Mouse (Mus musculus): ENCODE data around the gene Pnmal2.
"Not testable (repeated sequence)": the region's sequence is repeated elsewhere in the genome, so short reads cannot be mapped to it uniquely, and the experiment has no call there.

Gene Pnmal2

GRCm38 (mm10) chr7:16946441-16947348, 2.2 kb downstream of the Pnmal2 start:
- peak; percentile 35 for DNase-seq

DNA sequence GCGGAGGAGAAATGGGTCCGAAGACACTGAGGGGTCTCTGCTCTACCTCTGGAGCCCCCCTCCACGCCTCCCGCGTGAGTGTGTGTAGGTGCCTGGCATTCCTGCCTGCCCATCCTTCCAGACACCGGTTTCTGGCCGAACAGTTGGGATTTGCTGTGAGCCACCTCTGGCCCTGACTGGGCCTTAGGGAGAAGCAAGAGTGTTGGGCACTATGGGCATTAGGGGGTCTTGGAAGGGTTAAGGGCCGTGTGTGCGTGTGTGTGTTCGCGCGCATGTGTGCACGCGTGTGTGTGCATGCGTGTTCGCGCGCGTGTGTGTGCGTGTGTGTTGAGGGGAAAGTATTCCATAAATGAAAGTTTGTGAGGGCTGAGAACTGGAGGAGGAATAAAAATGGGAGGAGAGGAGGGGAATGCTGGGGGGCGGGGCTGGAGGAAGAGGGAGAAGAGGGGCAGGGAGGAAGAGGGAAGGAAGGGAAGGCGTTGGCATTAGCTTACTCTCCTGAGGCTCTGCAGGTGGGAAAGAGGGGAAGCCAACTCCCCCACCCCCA, 2.9 kb downstream of the Pnmal2 start:
- no peak for DNase-seq

DNA sequence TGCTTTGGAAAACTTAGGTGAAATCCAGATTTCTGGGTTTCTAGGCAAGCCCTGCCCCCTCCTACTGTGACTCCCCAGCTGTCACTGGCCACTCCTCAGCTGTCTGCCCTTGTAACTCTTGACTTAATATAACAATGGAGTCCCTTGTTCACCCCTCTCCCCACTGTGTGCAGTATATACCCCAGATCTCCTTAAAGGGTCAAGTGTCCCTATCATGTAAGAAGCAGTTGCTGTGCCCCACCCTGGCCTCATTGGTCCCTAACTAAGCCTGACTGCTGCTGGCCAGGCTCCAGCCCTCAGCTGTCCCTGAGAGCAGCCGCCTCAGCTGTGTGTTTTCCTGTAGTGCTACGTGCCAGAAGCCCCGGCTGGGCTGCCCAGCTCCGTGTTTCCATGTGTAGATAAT, 3.5 kb downstream of the Pnmal2 start:
- DNase-seq = no peak

- no peak for DNase-seq
These were observed 4.5 kb downstream of the Pnmal2 start for GRCm38 (mm10) chr7:16948923-16949458.

DNA sequence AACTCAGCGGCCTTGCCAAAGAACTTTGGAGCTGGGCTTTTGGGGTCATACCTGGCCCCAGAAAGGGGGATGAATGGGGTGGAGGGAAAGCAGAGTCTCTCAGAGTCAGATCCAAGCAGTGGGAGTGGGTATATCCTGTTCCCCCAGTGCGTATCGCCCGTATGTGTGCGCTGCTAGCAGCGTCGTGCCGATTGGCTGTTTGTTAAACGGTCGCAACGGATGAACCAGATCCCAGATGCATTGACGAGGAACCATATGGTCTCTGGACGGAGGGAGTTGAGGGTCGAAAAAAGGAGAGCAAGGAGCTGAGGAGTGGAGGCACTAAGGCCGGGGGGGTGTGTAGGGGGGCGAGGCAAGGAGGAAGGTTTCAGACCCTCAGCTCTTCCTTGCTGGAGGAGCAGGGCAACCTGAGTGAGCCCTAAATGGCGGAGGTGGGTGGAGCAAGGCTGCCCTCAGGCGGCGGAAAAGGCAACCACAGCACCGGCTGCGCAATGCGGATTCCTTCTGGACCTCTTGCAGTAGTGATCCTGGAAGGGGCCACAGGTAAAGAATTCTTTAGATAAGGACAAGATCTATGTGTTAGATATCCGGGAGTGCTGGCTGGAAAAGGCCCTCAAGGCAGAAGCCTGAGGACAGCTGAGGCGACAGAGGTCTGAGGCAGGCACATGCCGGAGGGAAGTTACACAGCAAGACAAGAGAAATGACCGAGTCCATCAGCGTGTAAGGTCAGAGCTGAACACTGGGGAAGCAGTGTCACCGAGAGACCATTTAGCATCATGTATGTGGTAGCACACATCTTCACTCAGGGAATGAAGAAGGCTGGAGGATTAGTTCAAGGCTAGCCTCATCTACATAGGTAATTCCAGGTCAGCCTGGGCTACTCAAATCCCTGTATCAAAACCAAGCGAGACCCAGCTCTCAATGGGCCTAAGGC, 5.7 kb downstream of the Pnmal2 start:
- DNase-seq = peak; percentile 91

DNA sequence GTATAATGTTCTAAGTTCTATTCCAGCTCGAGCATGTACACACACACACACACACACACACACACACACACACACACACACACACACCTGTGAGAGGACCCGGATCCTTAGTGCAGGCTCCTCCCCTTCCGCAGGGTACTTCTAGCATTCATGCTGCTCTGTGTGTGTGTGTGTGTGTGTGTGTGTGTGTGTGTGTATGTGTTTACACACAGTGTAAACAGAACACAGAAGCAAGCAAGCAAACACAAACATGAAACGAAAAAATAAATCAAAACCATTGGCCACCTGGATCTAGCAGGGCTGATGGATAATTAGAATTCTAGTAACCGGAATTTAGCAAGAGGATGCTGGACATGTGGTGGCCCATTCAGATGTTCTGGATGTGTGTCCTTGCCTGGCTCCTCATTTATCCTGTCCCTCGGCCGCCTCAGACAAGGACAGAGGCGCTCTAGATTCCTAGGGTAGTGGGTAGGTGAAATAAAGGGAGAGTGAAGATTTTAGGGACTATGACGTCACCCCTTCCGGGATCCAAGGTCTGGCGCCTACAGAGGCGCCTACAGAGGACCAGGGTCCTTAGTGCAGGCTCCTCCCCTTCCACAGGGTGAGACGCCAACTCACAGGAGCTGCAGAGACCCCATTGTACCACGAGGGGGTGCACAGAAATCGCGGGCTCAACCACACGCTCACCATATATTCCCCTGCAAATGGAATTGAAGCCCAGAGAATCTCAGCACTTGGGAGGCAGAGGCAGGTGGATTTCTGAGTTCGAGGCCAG, 6.6 kb downstream of the Pnmal2 start:
- DNase-seq = peak; percentile 87

DNA sequence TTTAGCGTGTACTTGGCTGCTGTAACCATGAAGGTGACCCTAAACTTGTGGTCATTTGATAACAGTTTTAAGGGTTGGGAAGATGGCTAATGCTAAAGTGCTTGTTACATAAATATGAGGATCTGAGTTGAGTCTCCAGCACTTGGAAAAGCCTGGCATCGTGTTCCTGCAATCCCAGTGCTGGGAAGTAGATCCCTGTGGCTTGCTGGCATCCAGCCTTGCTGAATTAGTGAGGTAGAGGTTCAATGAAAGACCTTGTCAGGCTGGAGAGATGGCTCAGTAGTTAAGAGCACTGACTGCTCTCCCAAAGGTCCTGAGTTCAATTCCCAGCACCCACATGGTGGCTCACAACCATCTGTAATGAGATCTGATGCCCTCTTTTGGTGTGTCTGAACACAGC, 9.3 kb downstream of the Pnmal2 start:
- not testable (repeated sequence) for DNase-seq

GRCm38 (mm10) chr7:16955712-16956111, 11.2 kb downstream of the Pnmal2 start:
- DNase-seq = no peak

- no peak for DNase-seq
These were observed 12.2 kb downstream of the Pnmal2 start for GRCm38 (mm10) chr7:16956410-16957265.

DNA sequence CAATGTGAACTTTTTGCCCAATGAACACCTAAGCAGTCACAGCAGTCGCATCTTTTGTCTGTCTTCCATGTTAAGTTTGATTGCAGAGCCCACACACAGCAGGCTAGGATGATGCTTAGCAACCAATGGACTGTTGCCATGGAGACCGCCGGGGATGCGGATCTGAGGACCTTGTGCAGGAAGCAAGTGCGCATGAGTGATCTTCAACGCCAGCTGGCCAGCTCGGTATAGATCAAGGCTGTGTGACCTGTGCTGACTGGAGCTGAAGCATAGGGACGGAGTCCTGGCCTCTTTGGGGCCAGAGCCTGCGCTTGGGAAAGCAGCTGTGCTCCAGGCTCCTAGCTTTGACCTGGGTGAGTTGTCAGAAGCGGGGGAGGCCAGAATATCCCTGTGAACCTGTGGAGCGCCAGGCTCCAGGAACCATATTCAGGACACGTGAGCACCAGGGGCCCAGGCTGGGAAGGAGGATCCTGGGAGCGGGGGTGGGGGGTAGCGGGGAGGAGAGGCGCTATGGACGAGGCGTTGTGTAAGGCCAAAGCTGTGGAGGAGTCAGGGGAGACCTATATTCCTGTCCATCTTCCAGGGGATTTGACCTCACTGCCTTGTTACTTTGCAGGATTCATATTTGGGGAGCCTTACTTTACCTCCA, 15.2 kb downstream of the Pnmal2 start, which contains the start of gene Pnmal1:
TSS of gene Pnmal1 (plus strand) at position 141 of the 649 bp plus-strand sequence.
- peak; percentile 40 for DNase-seq

DNA sequence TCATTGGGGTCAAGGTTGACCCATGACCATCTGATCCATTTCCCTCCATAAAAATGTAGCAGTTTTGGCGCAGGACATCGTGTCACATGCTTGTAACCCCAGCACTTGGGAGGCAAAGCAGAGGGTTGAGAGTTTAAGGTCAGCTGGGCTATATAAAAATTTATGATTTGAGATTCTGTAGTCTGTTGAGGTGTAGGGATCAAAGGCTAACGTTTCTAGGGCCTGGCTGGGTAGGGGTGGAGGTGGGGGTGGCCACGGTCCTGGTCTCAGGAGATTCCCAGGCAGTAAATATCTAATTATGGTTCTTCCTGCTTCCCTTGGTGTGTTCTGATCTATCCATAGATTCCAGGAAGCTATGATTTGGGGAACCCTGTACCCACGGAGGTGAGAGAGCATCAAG, 17.2 kb downstream of the Pnmal2 start:
- DNase-seq = no peak

DNA sequence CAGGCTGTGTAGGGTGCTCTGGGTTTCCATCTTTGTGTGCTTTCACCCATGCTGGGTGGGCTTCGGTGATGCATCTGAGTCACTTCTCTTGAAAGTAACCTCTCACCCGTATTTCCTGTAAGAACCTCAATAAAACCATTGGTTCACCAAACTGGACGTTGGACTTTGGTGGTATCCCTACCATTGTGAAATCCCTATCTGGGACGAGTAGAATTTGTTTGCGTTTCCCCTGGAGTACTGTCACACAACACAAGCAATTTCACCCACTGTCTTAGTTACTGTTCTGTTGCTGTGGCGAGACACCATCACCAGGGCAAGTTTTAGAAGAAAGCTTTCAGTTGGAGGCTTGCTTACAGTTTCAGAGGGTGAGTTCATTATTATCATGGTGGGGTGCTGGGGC, 23.9 kb downstream of the Pnmal2 start:
- DNase-seq = no peak

DNA sequence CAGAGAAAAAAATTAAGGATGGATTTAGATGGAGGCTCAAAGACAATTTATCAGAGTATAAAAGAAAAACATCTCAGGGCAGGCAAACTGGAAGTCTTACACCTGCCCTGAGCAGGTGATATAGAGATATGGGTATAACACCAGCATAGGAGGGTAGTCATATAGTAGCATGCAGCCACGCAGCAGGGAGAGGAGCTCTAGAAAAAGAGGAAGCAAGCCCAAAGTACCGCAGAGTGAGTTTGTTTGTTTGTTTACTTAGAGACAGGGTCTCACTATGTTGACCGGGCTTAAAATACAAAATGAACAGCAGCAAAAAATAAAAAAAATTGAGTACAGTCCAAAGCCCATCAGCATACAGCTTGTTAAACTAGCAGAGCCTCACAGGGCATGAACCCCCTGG, 26.7 kb downstream of the Pnmal2 start:
- DNase-seq = no peak

DNA sequence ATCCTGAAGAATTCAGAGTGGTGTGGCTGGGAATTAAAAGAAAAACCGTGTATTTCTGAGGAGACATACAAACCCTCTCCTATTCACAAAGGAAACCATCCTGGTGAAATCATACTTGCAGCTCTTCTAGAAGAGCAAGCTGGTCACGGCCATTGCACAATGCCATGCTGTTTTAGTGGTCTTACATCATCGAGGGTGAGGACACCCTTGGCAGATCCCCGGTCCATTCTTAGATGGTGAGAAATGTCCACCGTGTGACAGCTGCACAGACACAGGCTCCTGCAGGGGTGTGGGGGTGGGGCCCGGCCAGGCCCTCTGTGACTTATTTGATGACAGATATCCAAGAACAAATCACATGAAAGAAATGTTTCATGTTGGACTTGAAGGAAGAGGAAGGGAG, 29.5 kb downstream of the Pnmal2 start:
- no peak for DNase-seq

DNA sequence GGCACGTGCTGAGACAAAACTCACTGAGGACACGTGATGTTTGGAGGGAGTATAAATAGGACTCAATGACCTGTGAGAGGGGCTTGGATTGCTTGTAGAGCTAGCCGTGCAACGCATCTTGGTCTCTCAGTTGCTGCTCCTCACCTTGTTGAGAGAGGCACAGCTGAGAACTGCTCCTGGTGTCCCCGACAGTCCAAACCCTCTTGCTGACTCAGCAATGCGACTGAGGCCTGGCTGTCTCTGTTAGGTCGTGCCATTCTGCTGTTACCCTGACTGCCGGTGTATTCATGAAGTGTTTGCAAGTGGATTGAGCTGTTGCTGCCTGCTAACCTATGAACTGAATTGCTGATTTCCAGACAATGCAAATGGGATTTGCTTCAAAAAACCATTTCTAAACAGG, 31.8 kb downstream of the Pnmal2 start:
- no peak for DNase-seq

DNA sequence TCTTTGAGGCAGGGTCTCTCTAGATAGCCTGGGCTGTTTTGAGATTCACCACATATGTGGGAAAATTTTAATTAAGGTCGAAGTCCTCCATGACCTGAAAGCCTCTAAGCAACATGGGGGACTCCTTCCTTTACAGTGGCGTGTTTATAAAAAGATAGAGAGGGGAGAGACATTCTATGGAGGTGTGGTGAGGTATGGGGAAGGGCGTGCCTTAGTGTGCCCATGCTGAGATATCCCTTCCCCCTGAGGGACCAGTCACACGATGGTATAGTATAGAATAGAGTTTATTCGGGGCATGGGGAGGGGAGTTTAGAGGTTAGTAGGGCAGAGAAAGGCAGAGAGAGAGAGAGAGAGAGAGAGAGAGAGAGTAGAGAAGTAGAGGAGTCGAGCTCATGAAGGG, 33.7 kb downstream of the Pnmal2 start:
- DNase-seq = no peak

DNA sequence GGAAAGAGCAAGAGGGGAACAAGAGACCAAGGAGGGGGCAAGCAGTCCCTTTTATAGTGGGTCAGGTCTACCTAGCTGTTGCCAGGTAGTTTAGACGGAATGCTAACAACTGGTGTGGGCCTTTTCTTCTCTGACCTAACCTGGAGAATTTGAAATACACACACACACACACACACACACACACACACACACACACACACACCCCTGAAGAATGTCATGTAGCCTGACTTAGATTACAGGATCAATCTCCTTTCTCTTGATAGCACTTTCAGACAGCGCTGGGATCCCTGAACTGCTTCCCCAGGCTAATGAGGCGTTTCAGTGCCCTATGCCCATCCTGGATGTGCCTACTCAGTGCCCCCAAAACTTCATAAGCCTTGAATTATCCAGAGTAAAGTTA, 34.1 kb downstream of the Pnmal2 start:
- no peak for DNase-seq

- DNase-seq = peak; percentile 91
These were observed 35.9 kb downstream of the Pnmal2 start for GRCm38 (mm10) chr7:16980348-16980747.

DNA sequence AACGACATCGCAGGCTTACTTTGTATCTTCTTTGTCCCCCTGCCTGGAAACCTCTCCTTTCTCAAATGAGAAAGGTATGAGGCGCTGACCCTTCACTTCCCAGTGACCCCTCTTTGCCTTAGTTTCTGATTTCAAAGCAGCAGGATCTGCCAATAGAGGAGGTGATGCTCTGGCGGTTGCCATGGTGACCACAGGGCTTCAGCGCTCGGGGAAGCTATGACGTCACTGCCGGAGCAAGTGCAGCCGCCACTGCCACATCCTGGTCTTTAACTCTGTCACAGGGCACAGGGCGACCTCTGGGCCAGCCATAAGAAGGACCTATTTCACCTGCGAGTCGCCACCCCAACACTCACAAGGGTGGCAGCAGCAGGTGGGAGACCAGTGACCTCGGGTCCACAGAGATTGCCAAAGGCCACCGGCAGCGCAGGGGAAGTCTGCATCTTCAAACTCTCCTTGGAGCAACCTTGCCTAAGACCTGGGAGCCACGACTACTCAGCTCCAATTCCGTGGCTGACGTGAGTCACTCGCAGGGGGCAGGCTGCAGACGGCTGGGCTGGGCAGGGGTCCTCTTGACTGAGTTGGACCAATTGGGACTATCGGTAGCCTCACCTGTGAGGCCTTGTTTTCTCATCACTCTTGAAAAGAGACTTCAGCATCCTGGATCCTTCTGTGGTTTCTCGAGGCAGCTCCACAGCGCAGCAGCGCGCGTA, 38.5 kb downstream of the Pnmal2 start, which contains the start of gene Gm42372:
TSS of gene Gm42372 (plus strand) at position 228 of the 710 bp plus-strand sequence.
- DNase-seq = peak; percentile 91

Data from thymus, postnatal 4 days (tissue).